Mouse (Mus musculus): ENCODE results near the gene Ovol3. TPM values are rescaled to one million over a fixed set of nuclear protein-coding genes. Genes with fewer than 3 reads are reported as not detected.

Gene Ovol3
- polyA plus RNA-seq (2014; fragmentation: Nextera tagmentation; extraction: Ambion mirVana), result not detected in 2 replicates

DNA sequence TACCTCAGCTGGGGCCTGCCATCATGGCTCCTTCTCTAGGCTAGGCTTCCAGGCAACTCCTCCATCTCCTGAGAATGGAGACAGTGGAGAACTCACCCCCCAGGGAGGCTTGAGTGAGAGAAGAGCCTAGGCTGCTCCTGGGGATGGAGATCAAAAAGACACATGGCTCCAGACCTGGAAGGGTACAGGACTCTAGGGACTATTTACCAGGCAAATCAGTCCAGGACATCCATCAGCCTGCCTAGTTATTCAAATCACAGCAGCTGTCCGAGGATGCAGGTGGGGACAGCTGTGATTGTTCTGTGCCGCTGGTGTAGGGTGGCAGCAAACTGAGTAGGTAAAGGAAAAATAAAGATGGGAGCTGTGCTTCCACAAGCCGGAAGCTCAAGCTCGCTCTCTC is at the start of gene Ovol3:
Gene Ovol3, minus strand, starts transcription at position 101 of the 400 bp plus-strand sequence.
- Histone ChIP-seq H3K4me3 (ENCODE audit: low read depth, low read length) (no peak within 1 kb of the TSS), H3K4me1 (ENCODE audit: control insufficient read depth, insufficient read depth, low read length) (peaks cover 9% of the 10 kb centered on the region), H3K4me2 (no peak within 1 kb of the TSS), H3K9me3 (ENCODE audit: control insufficient read depth, low read length) (no peaks in the 10 kb centered on the region), H3K9ac (ENCODE audit: low read length) (no peak within 1 kb of the TSS), H3K27ac (ENCODE audit: low read depth, low read length) (no peak within 1 kb of the TSS), H3K36me3 (ENCODE audit: control insufficient read depth, insufficient read depth, low read length) (peaks cover 2% of the 10 kb centered on the region; the same call in 1 of the 2 replicates), H3K27me3 (ENCODE audit: control insufficient read depth, insufficient read depth, low read length) (no peaks in the 10 kb centered on the region)
- no peak for ATAC-seq (ENCODE audit: low FRiP score)
- no peak for DNase-seq (ENCODE audit: low spot score, missing footprints)
- WGBS, result 89% methylated on average over 4 of the region's 4 CpGs

DNA sequence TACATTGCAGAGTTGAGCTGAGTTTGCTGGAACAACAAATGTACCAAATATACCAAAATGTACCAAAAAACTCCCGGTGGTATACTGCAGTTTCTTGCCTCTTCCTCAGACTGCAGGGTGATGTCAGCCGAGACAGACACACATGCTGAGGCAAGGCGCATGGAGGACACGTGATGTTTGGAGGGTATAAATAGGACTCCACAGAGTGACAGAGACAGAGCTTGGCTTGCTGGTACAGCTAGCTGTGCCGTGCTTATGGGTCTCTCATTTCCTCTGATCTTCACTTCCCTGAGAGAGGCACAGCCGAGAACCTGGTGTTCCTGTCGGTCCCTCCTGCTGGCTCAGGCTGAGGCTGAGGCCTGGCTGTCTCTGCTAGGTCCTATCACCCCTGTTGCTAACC is 47.2 kb upstream of the Ovol3 start:
- Histone ChIP-seq H3K4me1 (ENCODE audit: control insufficient read depth, insufficient read depth, low read length) (peaks cover 11% of the 10 kb centered on the region), H3K9me3 (ENCODE audit: control insufficient read depth, low read length) (no peaks in the 10 kb centered on the region), H3K9ac (ENCODE audit: low read length) (no peak overlapping the region), H3K36me3 (ENCODE audit: control insufficient read depth, insufficient read depth, low read length) (no peaks in the 10 kb centered on the region), H3K27ac (ENCODE audit: low read depth, low read length) (no peak overlapping the region), H3K27me3 (ENCODE audit: control insufficient read depth, insufficient read depth, low read length) (no peaks in the 10 kb centered on the region), H3K4me2 (no peak overlapping the region), H3K4me3 (ENCODE audit: low read depth, low read length) (no peak overlapping the region)
- no peak for ATAC-seq (ENCODE audit: low FRiP score)
- 80% methylated on average over 7 of the region's 7 CpGs for WGBS
- no peak for DNase-seq (ENCODE audit: low spot score, missing footprints)

GRCm38 (mm10) chr7:30281522-30281921 is 46.0 kb upstream of the Ovol3 start:
- 81% methylated on average over 4 of the region's 4 CpGs for WGBS
- H3K4me2 ChIP-seq, result no peak overlapping the region; the same call in 1 of the 2 replicates
- no peaks in the 10 kb centered on the region for H3K36me3 ChIP-seq (ENCODE audit: control insufficient read depth, insufficient read depth, low read length)
- no peak overlapping the region for H3K27ac ChIP-seq (ENCODE audit: low read depth, low read length)
- ATAC-seq (ENCODE audit: low FRiP score) (no peak), DNase-seq (ENCODE audit: low spot score, missing footprints) (no peak)
- H3K27me3 ChIP-seq (ENCODE audit: control insufficient read depth, insufficient read depth, low read length), result no peaks in the 10 kb centered on the region
- H3K9ac ChIP-seq (ENCODE audit: low read length), result no peak overlapping the region
- H3K9me3 ChIP-seq (ENCODE audit: control insufficient read depth, low read length), result no peaks in the 10 kb centered on the region
- H3K4me1 ChIP-seq (ENCODE audit: control insufficient read depth, insufficient read depth, low read length), result peaks cover 11% of the 10 kb centered on the region
- H3K4me3 ChIP-seq (ENCODE audit: low read depth, low read length), result no peak overlapping the region

DNA sequence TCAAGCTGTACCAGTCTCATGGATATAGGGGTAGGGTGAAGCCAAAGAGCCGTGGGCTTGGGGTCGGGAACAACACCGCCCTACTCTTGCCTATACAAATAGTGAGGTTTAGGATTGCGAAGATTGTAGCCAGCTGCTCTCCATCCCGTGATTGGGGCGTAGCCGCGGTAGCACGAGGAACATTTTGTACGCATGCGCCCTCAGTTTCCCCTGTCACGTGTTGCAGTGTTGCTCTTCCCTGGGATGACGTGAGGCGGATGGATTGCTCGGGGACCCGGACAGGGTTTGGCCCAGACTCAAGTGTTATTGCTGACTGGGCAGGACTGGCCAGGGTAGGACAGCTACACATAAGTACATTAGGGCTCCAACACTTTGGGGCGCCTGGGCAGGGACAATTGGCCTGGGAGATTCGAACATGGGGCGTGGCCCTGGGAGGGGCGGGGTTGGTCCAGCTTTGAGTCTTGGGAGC is 45.2 kb upstream of the Ovol3 start:
- ATAC-seq (ENCODE audit: low FRiP score) (peak; percentile 84), DNase-seq (ENCODE audit: low spot score, missing footprints) (peak; percentile 97)
- Histone ChIP-seq H3K27ac (ENCODE audit: low read depth, low read length) (peak overlapping the region; percentile 94), H3K9me3 (ENCODE audit: control insufficient read depth, low read length) (no peaks in the 10 kb centered on the region), H3K4me2 (peak overlapping the region; percentile 85), H3K9ac (ENCODE audit: low read length) (peak overlapping the region; percentile 68), H3K27me3 (ENCODE audit: control insufficient read depth, insufficient read depth, low read length) (no peaks in the 10 kb centered on the region), H3K4me3 (ENCODE audit: low read depth, low read length) (peak overlapping the region; percentile 75), H3K4me1 (ENCODE audit: control insufficient read depth, insufficient read depth, low read length) (peaks cover 11% of the 10 kb centered on the region), H3K36me3 (ENCODE audit: control insufficient read depth, insufficient read depth, low read length) (no peaks in the 10 kb centered on the region)
- WGBS, result under 1% methylated on average over 20 of the region's 20 CpGs

GRCm38 (mm10) chr7:30279951-30280669 is 44.6 kb upstream of the Ovol3 start, which contains the start of the genes Thap8 and Wdr62:
TSS of gene Thap8 (plus strand) at chr7:30280094.
TSS of gene Wdr62 (minus strand) at chr7:30280419.
- H3K27me3 ChIP-seq (ENCODE audit: control insufficient read depth, insufficient read depth, low read length), result no peaks in the 10 kb centered on the region
- H3K36me3 ChIP-seq (ENCODE audit: control insufficient read depth, insufficient read depth, low read length), result no peaks in the 10 kb centered on the region
- peak; percentile 98 for DNase-seq (ENCODE audit: low spot score, missing footprints)
- H3K27ac ChIP-seq (ENCODE audit: low read depth, low read length), result peak within 1 kb of the TSS; percentile 94
- peak within 1 kb of the TSS; percentile 75 for H3K4me3 ChIP-seq (ENCODE audit: low read depth, low read length)
- peak within 1 kb of the TSS; percentile 85 for H3K4me2 ChIP-seq
- under 1% methylated on average over 49 of the region's 49 CpGs for WGBS
- peak; percentile 97 for ATAC-seq (ENCODE audit: low FRiP score)
- peaks cover 11% of the 10 kb centered on the region for H3K4me1 ChIP-seq (ENCODE audit: control insufficient read depth, insufficient read depth, low read length)
- no peaks in the 10 kb centered on the region for H3K9me3 ChIP-seq (ENCODE audit: control insufficient read depth, low read length)
- peak within 1 kb of the TSS; percentile 71 for H3K9ac ChIP-seq (ENCODE audit: low read length)

DNA sequence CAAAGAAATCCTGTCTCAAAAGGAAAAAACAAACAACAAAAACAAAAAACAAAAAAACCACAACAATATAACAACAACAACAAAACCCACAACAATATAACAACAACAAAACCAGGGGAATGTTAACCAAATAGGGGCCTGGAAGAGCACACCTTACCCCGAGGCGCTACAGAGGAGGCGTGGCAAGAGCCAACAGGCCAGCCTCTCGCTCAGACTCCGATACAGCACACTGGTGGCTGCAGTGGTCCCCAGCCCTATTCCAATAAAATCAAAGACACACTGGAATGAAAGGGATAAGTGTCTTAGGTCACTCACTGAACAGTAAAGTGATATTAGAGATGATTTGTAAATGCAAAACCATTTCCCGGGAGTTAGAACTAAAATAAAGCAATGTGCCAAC is 44.0 kb upstream of the Ovol3 start:
- peak overlapping the region; percentile 71 for H3K9ac ChIP-seq (ENCODE audit: low read length)
- 0 out of 2 replicates have a peak, but pooled peaks have one; percentile 20 for ATAC-seq (ENCODE audit: low FRiP score)
- no peaks in the 10 kb centered on the region for H3K9me3 ChIP-seq (ENCODE audit: control insufficient read depth, low read length)
- H3K4me2 ChIP-seq, result peak overlapping the region; percentile 85
- peaks cover 11% of the 10 kb centered on the region for H3K4me1 ChIP-seq (ENCODE audit: control insufficient read depth, insufficient read depth, low read length)
- DNase-seq (ENCODE audit: low spot score, missing footprints), result no peak
- H3K36me3 ChIP-seq (ENCODE audit: control insufficient read depth, insufficient read depth, low read length), result no peaks in the 10 kb centered on the region
- H3K27me3 ChIP-seq (ENCODE audit: control insufficient read depth, insufficient read depth, low read length), result no peaks in the 10 kb centered on the region
- no peak overlapping the region; the same call in 1 of the 2 replicates for H3K27ac ChIP-seq (ENCODE audit: low read depth, low read length)
- peak overlapping the region; percentile 75 for H3K4me3 ChIP-seq (ENCODE audit: low read depth, low read length)
- WGBS, result 0% methylated on average over 6 of the region's 6 CpGs

DNA sequence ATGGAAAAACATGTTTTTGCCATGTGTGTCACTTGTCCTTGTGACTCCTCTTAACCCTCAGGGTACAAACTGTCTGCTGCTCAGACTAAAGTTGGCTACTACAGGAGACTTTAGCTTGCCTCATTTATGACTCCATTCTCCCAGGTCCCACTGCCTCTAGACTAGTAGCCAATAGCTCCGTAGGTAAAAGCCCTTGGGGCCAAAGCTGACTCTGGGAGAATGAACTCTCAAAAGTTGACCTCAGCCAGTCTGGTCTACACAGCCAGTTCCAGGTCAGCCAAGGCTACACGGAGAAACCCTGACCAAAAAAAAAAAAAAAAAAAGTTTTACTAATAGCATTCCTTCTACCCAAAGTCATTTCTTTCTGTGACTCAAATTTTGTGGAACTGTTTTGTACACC is 43.4 kb upstream of the Ovol3 start:
- DNase-seq (ENCODE audit: low spot score, missing footprints), result no peak
- Histone ChIP-seq H3K4me2 (peak overlapping the region; percentile 85), H3K27ac (ENCODE audit: low read depth, low read length) (no peak overlapping the region), H3K36me3 (ENCODE audit: control insufficient read depth, insufficient read depth, low read length) (no peaks in the 10 kb centered on the region), H3K9me3 (ENCODE audit: control insufficient read depth, low read length) (no peaks in the 10 kb centered on the region), H3K4me3 (ENCODE audit: low read depth, low read length) (0 out of 2 replicates have a peak overlapping the region, but pooled peaks have one; percentile 75), H3K27me3 (ENCODE audit: control insufficient read depth, insufficient read depth, low read length) (no peaks in the 10 kb centered on the region), H3K4me1 (ENCODE audit: control insufficient read depth, insufficient read depth, low read length) (peaks cover 11% of the 10 kb centered on the region), H3K9ac (ENCODE audit: low read length) (peak overlapping the region; percentile 71; the same call in 1 of the 2 replicates)
- 57% methylated on average over 2 of the region's 2 CpGs for WGBS
- ATAC-seq (ENCODE audit: low FRiP score), result no peak

GRCm38 (mm10) chr7:30274383-30274782 is 38.9 kb upstream of the Ovol3 start:
- Histone ChIP-seq H3K36me3 (ENCODE audit: control insufficient read depth, insufficient read depth, low read length) (peaks cover 3% of the 10 kb centered on the region; the same call in 1 of the 2 replicates), H3K4me1 (ENCODE audit: control insufficient read depth, insufficient read depth, low read length) (peaks cover 6% of the 10 kb centered on the region; the same call in 1 of the 2 replicates), H3K27ac (ENCODE audit: low read depth, low read length) (no peak overlapping the region), H3K4me3 (ENCODE audit: low read depth, low read length) (no peak overlapping the region), H3K4me2 (no peak overlapping the region), H3K9ac (ENCODE audit: low read length) (no peak overlapping the region), H3K27me3 (ENCODE audit: control insufficient read depth, insufficient read depth, low read length) (no peaks in the 10 kb centered on the region), H3K9me3 (ENCODE audit: control insufficient read depth, low read length) (no peaks in the 10 kb centered on the region)
- ATAC-seq (ENCODE audit: low FRiP score), result no peak
- 86% methylated on average over 6 of the region's 6 CpGs for WGBS
- DNase-seq (ENCODE audit: low spot score, missing footprints), result no peak

- Histone ChIP-seq H3K27ac (ENCODE audit: low read depth, low read length) (no peak overlapping the region), H3K4me1 (ENCODE audit: control insufficient read depth, insufficient read depth, low read length) (no peaks in the 10 kb centered on the region), H3K4me2 (no peak overlapping the region), H3K4me3 (ENCODE audit: low read depth, low read length) (no peak overlapping the region), H3K9me3 (ENCODE audit: control insufficient read depth, low read length) (no peaks in the 10 kb centered on the region), H3K27me3 (ENCODE audit: control insufficient read depth, insufficient read depth, low read length) (no peaks in the 10 kb centered on the region), H3K9ac (ENCODE audit: low read length) (no peak overlapping the region), H3K36me3 (ENCODE audit: control insufficient read depth, insufficient read depth, low read length) (peaks cover 7% of the 10 kb centered on the region)
- DNase-seq (ENCODE audit: low spot score, missing footprints) (no peak), ATAC-seq (ENCODE audit: low FRiP score) (no peak)
- 92% methylated on average over 4 of the region's 4 CpGs for WGBS
Observed at GRCm38 (mm10) chr7:30269641-30270040, 34.1 kb upstream of the Ovol3 start.

Measured in midbrain, embryonic 11.5 days (tissue).